Mouse (Mus musculus) stomach, embryonic 15.5 days (tissue): ENCODE results near the gene Fyttd1. TPM values are rescaled to one million over a fixed set of nuclear protein-coding genes. Genes with fewer than 3 reads are reported as not detected.
A peak's percentile ranks its signal among the peaks of the same experiment; 100 is the strongest.
"Not testable (repeated sequence)": the region's sequence is repeated elsewhere in the genome, so short reads cannot be mapped to it uniquely, and the experiment has no call there.

ENCODE experiments used
- ATAC-seq: fragments of 200-750 bp; cut with Nextera tagmentation; 2 replicates; pipeline ENCODE4 v1.8.0; 2017; ENCODE audit warnings: low read depth, moderate number of reproducible peaks, moderate TSS enrichment; ENCODE audit not compliant: insufficient read depth, low FRiP score
- H3K27ac ChIP-seq: fragments of 300-500 bp; sonication (generic); 2 replicates; pipeline ENCODE4 v1.5.1; 2015; ENCODE audit warnings: mild to moderate bottlenecking, inconsistent platforms
- H3K27me3 ChIP-seq: fragments of 300-500 bp; sonication (generic); replicated peaks from 2 replicates; pipeline ENCODE4 v1.6.1; 2015; ENCODE audit warnings: inconsistent platforms
- H3K36me3 ChIP-seq: fragments of 300-500 bp; sonication (generic); 2 replicates; pipeline ENCODE4 v1.6.1; 2015; ENCODE audit warnings: inconsistent platforms
- H3K4me1 ChIP-seq: fragments of 300-500 bp; sonication (generic); 2 replicates; pipeline ENCODE4 v1.6.1; 2015; ENCODE audit warnings: inconsistent platforms
- H3K4me2 ChIP-seq: fragments of 300-500 bp; sonication (generic); 2 replicates; pipeline ENCODE4 v1.6.1; 2015; ENCODE audit warnings: mild to moderate bottlenecking, inconsistent platforms
- H3K4me3 ChIP-seq: fragments of 300-500 bp; sonication (generic); replicated peaks from 2 replicates; pipeline ENCODE4 v1.5.1; 2015; ENCODE audit warnings: inconsistent platforms
- H3K9ac ChIP-seq: fragments of 300-500 bp; sonication (generic); 2 replicates; pipeline ENCODE4 v1.6.1; 2015; ENCODE audit warnings: inconsistent platforms
- H3K9me3 ChIP-seq: fragments of 300-500 bp; sonication (generic); 2 replicates; pipeline ENCODE4 v1.6.1; 2016; ENCODE audit warnings: inconsistent platforms
- WGBS: fragments of 180-500 bp; shearing (Covaris S2); methylation state at CpG from one replicate; pipeline ENCODE4 v1.1.7; 2015; 5-methylcytosine and 5-hydroxymethylcytosine counted together
- polyA plus RNA-seq: library from polyadenylated mRNA; unstranded; fragments of >200 nt; fragmentation: Nextera tagmentation; extraction: Ambion mirVana; gene quantifications from 2 replicates; pipeline ENCODE4 v1.2.1, GENCODE M21; 2015

The Fyttd1 gene
- polyA plus RNA-seq, 1 experiment from 2014 or later: 85.7 TPM

GRCm38 (mm10) chr16:32861813-32862385, 15.4 kb upstream of the Fyttd1 start:
- Histone ChIP-seq H3K36me3 (0 out of 2 replicates have a peak, but pooled peaks cover 3% of the 10 kb centered on the region), H3K27ac (no peak overlapping the region), H3K4me1 (0 out of 2 replicates have a peak, but pooled peaks cover 9% of the 10 kb centered on the region), H3K4me3 (no peak overlapping the region), H3K27me3 (no peaks in the 10 kb centered on the region), H3K9me3 (no peaks in the 10 kb centered on the region), H3K4me2 (no peak overlapping the region), H3K9ac (no peak overlapping the region)
- ATAC-seq: no peak
- WGBS: 86% methylated on average over 3 of the region's 3 CpGs

GRCm38 (mm10) chr16:32865401-32865800, 11.9 kb upstream of the Fyttd1 start:
- Histone ChIP-seq H3K4me1 (peaks cover 4% of the 10 kb centered on the region; the same call in 1 of the 2 replicates), H3K4me2 (no peak overlapping the region), H3K9ac (no peak overlapping the region), H3K9me3 (no peaks in the 10 kb centered on the region), H3K27ac (no peak overlapping the region), H3K27me3 (no peaks in the 10 kb centered on the region), H3K4me3 (no peak overlapping the region), H3K36me3 (0 out of 2 replicates have a peak, but pooled peaks cover 3% of the 10 kb centered on the region)
- no peak for ATAC-seq
- 83% methylated on average over 4 of the region's 4 CpGs for WGBS

- 82% methylated on average over 5 of the region's 5 CpGs for WGBS
Measured at GRCm38 (mm10) chr16:32866713-32867112, 10.6 kb upstream of the Fyttd1 start.

GRCm38 (mm10) chr16:32867919-32868552, 9.3 kb upstream of the Fyttd1 start:
- Histone ChIP-seq H3K36me3 (0 out of 2 replicates have a peak, but pooled peaks cover 3% of the 10 kb centered on the region), H3K9ac (peak overlapping the region; percentile 74), H3K9me3 (no peaks in the 10 kb centered on the region), H3K4me1 (peaks cover 4% of the 10 kb centered on the region; the same call in 1 of the 2 replicates), H3K4me3 (peak overlapping the region; percentile 94), H3K27me3 (no peaks in the 10 kb centered on the region), H3K27ac (peak overlapping the region; percentile 82), H3K4me2 (peak overlapping the region; percentile 77)
- peak; percentile 96 for ATAC-seq
- under 1% methylated on average over 35 of the region's 35 CpGs for WGBS

More at GRCm38 (mm10) chr16:32866713-32867112, 10.6 kb upstream of the Fyttd1 start:
- H3K4me3 ChIP-seq: peak overlapping the region; percentile 94; the same call in 1 of the 2 replicates
- 0 out of 2 replicates have a peak, but pooled peaks cover 3% of the 10 kb centered on the region for H3K36me3 ChIP-seq
- H3K9ac ChIP-seq: no peak overlapping the region
- no peaks in the 10 kb centered on the region for H3K27me3 ChIP-seq
- H3K27ac ChIP-seq: no peak overlapping the region
- no peak for ATAC-seq
- H3K4me1 ChIP-seq: peaks cover 4% of the 10 kb centered on the region; the same call in 1 of the 2 replicates
- no peaks in the 10 kb centered on the region for H3K9me3 ChIP-seq
- peak overlapping the region; percentile 77; the same call in 1 of the 2 replicates for H3K4me2 ChIP-seq

- H3K4me3 ChIP-seq: no peak overlapping the region
- ATAC-seq: no peak
- no peaks in the 10 kb centered on the region for H3K27me3 ChIP-seq
- H3K4me1 ChIP-seq: peaks cover 4% of the 10 kb centered on the region; the same call in 1 of the 2 replicates
- no peak overlapping the region for H3K9ac ChIP-seq
- WGBS: 68% methylated on average over 5 of the region's 5 CpGs
- no peak overlapping the region for H3K4me2 ChIP-seq
- H3K36me3 ChIP-seq: no peaks in the 10 kb centered on the region
- H3K9me3 ChIP-seq: no peaks in the 10 kb centered on the region
- H3K27ac ChIP-seq: no peak overlapping the region
Measured at GRCm38 (mm10) chr16:32870231-32870630, 7.1 kb upstream of the Fyttd1 start.

GRCm38 (mm10) chr16:32873366-32873765, 3.9 kb upstream of the Fyttd1 start:
- WGBS: 51% methylated on average over 3 of the region's 3 CpGs

GRCm38 (mm10) chr16:32875281-32875680, 2.0 kb upstream of the Fyttd1 start:
- H3K4me1 ChIP-seq, H3K27ac ChIP-seq, H3K27me3 ChIP-seq, ATAC-seq, H3K4me2 ChIP-seq, H3K36me3 ChIP-seq, H3K4me3 ChIP-seq, H3K9me3 ChIP-seq, H3K9ac ChIP-seq: not testable (repeated sequence)
- WGBS: 66% methylated on average over 1 of the region's 1 CpGs

More at GRCm38 (mm10) chr16:32873366-32873765, 3.9 kb upstream of the Fyttd1 start:
- H3K4me3 ChIP-seq: no peak overlapping the region
- no peak overlapping the region for H3K27ac ChIP-seq
- H3K9ac ChIP-seq: no peak overlapping the region
- ATAC-seq: no peak
- H3K4me2 ChIP-seq: no peak overlapping the region
- H3K4me1 ChIP-seq: peaks cover 4% of the 10 kb centered on the region; the same call in 1 of the 2 replicates
- no peaks in the 10 kb centered on the region for H3K9me3 ChIP-seq
- H3K36me3 ChIP-seq: no peaks in the 10 kb centered on the region
- H3K27me3 ChIP-seq: no peaks in the 10 kb centered on the region

GRCm38 (mm10) chr16:32875847-32876246, 1.5 kb upstream of the Fyttd1 start:
- Histone ChIP-seq H3K9me3 (no peaks in the 10 kb centered on the region), H3K9ac (no peak overlapping the region), H3K27ac (no peak overlapping the region), H3K36me3 (no peaks in the 10 kb centered on the region), H3K4me2 (no peak overlapping the region), H3K27me3 (no peaks in the 10 kb centered on the region), H3K4me3 (no peak overlapping the region), H3K4me1 (peaks cover 8% of the 10 kb centered on the region; the same call in 1 of the 2 replicates)
- no peak for ATAC-seq
- WGBS: 83% methylated on average over 3 of the region's 3 CpGs

GRCm38 (mm10) chr16:32876831-32877230, 469 bp upstream of the Fyttd1 start:
- peak overlapping the region; percentile 78 for H3K4me2 ChIP-seq
- no peak overlapping the region for H3K27ac ChIP-seq
- peaks cover 8% of the 10 kb centered on the region; the same call in 1 of the 2 replicates for H3K4me1 ChIP-seq
- no peaks in the 10 kb centered on the region for H3K36me3 ChIP-seq
- H3K4me3 ChIP-seq: peak overlapping the region; percentile 83
- 24% methylated on average over 9 of the region's 9 CpGs for WGBS
- no peak overlapping the region for H3K9ac ChIP-seq
- H3K27me3 ChIP-seq: no peaks in the 10 kb centered on the region
- no peak for ATAC-seq
- H3K9me3 ChIP-seq: no peaks in the 10 kb centered on the region

- WGBS: under 1% methylated on average over 34 of the region's 34 CpGs
- H3K36me3 ChIP-seq: no peaks in the 10 kb centered on the region
- peak overlapping the region; percentile 83 for H3K4me3 ChIP-seq
- peak overlapping the region; percentile 78 for H3K4me2 ChIP-seq
- H3K27me3 ChIP-seq: no peaks in the 10 kb centered on the region
- ATAC-seq: peak; percentile 6; the same call in 1 of the 2 replicates
- no peaks in the 10 kb centered on the region for H3K9me3 ChIP-seq
- H3K4me1 ChIP-seq: peaks cover 8% of the 10 kb centered on the region; the same call in 1 of the 2 replicates
- peak overlapping the region; percentile 84 for H3K9ac ChIP-seq
- H3K27ac ChIP-seq: peak overlapping the region; percentile 8
Measured at GRCm38 (mm10) chr16:32878157-32878598, 878 bp downstream of the Fyttd1 start.

GRCm38 (mm10) chr16:32878972-32879926, 1.9 kb downstream of the Fyttd1 start:
- Histone ChIP-seq H3K4me3 (peak overlapping the region; percentile 83; the same call in 1 of the 2 replicates), H3K9me3 (no peaks in the 10 kb centered on the region), H3K27ac (no peak overlapping the region), H3K36me3 (0 out of 2 replicates have a peak, but pooled peaks cover 3% of the 10 kb centered on the region), H3K4me1 (peaks cover 8% of the 10 kb centered on the region; the same call in 1 of the 2 replicates), H3K27me3 (no peaks in the 10 kb centered on the region), H3K4me2 (peak overlapping the region; percentile 78), H3K9ac (no peak overlapping the region)
- no peak for ATAC-seq
- 76% methylated on average over 14 of the region's 14 CpGs for whole genome bisulfite sequencing
